Mouse (Mus musculus) megakaryocyte, embryonic 14.5 days (primary cell): ENCODE results near the gene Bean1.

Experiments
- FLI1 ChIP-seq: IDR thresholded peaks from 2 replicates; pipeline ENCODE4 v1.6.1; 2012; ENCODE audit warnings: low read length, inconsistent platforms, mixed read lengths
- GATA1 ChIP-seq: IDR thresholded peaks from 3 replicates; pipeline ENCODE4 v1.6.1; 2012; ENCODE audit warnings: mixed read lengths, low read length, inconsistent platforms, borderline replicate concordance

GRCm38 (mm10) chr8:104239418-104239861 lies 69.2 kb downstream of the Bean1 start:
- TF ChIP-seq GATA1 = no peak
- TF ChIP-seq FLI1 = no peak
